Mouse (Mus musculus): Measurements from ENCODE around the gene Diras2.
"Not testable (repeated sequence)": the region's sequence is repeated elsewhere in the genome, so short reads cannot be mapped to it uniquely, and the experiment has no call there.

Gene Diras2

DNA sequence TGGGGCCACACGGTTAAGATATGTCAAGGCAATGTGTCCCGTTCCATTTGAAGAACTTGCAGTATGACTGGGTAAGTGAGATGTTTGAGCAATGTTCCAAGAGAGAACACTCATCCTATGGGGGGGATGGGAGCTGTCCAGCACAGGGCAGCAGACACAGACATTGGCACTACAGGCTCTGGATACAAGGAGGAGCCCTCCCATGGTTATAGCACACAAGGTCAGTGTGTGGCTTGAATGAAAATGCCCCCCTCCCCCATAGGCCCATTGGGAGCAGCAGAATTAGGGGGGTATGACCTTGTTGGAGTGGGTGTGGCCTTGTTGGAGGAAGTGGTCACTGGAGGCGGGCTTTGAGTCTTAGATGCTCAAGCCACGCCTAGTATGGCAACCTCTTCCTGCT, 12.7 kb downstream of the Diras2 start:
- DNase-seq (ENCODE audit: low read depth, low spot score), result no peak

DNA sequence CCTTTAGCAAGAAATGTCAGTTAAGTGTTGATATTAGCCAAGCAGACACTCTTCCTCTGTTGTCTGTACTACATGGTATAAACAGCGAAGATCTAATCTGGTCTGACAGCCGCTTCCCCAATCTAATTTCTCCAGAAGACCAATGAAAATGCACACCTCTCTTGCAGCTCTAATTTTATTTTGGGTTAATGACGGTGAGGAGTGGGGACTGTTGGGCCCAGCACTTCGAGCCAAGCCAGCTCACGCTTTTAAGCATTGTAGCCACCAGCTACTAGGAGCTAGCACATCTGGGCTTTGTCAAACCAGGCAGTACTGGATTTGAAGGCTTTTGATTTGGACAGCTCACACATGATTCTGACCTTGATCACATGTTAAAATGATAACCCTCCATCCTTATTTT, 14.1 kb downstream of the Diras2 start:
- DNase-seq (ENCODE audit: low read depth, low spot score), result no peak

DNA sequence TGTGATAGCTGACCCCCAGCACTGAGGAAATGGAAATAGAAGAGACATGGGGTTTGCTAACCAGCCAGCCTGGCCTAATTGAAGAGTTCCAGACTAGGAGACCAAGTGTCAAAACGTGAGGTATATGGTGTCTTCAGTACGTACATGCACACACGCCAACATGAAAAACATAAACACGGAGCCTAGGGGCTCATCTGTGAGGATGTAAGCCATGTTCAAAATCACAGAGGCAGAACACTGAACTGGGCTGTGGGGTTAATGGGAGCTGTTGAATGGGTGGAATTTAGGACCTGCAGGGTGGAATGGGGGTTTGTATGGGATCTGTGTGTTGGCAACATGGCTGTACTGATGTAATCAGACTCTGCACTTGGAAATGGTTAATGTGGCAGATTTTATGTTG, 14.5 kb downstream of the Diras2 start:
- no peak for DNase-seq (ENCODE audit: low read depth, low spot score)

DNA sequence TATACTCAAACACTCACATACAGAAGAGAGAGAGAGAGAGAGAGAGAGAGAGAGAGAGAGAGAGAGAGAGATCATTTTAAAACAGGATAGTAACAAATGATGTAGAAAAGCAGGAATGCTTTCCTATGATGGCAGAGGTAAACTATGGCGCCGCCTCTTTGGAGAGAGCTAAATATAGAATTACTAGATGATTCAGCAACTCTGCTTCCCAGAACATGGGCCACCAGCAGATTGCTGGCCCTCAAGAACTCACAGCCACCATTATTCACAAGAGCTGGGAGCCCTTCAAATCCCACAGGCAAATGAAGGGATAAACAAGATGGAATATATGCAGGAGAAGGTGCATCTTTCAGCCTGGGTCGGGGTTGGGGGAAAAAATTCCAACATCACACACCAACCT, 15.0 kb downstream of the Diras2 start:
- DNase-seq (ENCODE audit: low read depth, low spot score), result no peak

DNA sequence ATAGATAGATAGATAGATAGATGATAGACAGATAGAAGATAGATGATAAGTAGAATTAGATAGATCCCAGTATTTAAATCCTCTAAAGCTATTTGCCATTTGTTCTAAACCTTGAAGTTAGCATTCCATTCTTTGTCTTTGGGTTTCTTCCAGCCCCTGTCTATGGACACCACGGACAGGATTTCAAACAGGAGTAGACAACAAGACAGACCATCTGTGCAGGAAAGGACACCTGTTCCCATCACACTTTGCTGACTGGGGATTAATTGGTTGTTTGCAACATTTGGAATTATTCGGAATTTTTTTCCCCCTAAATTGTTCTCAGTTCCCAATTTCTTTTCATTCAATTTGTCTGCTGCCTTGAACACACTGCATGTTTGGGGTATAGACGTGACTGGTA, 17.5 kb downstream of the Diras2 start:
- no peak for DNase-seq (ENCODE audit: low read depth, low spot score)

DNA sequence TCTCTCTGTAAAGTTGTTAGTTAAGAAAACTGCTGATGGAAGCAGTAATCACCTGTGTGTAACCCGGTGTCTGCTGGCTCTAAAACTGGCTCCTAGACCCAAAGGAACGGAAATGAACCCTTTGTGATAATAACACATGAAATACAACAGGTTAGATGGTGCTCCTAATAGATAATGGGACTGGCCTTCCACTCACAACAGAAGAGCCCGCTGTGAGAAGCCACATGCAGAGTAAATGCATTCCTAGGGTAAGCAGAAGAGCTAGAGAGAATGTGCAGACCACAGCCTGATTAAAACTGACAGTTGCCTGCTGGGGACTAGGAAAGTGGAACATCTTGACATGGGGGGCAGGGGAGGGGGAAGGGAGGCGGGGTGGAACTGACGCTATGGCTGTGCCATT, 18.7 kb downstream of the Diras2 start:
- DNase-seq (ENCODE audit: low read depth, low spot score), result peak; percentile 42

DNA sequence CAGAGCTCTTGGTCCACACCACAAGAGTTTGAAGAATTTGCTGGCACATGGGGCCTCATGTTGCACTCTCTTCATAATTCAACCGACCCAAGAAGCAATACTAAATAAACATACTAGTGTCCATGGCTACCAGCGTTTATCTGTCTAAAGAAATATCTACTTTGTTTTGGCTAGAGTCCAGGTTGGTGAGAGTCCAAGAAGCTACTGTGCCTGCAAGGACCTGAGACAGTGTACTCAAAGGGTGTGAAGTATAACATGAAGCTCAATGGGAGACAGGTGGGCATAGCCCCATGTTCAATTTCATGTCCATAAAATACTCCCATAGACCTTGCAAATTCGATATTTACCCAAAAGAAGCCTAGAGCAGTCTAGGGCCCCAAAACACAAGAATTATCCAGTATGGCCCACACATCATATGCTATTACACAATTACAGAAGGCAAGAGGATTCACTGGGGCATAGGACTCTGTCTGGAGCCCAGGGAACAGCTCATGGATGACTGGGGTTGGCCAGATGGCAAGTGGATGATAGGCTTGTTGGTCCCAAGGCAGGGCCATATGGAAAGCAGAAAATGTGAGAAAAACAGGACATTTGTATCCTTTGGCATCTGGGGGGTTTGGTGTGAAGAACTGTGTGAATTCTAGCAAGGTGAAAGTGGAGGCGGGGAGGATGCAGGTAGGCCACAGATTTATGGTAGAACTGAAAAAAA, 20.8 kb downstream of the Diras2 start:
- no peak for DNase-seq (ENCODE audit: low read depth, low spot score)

DNA sequence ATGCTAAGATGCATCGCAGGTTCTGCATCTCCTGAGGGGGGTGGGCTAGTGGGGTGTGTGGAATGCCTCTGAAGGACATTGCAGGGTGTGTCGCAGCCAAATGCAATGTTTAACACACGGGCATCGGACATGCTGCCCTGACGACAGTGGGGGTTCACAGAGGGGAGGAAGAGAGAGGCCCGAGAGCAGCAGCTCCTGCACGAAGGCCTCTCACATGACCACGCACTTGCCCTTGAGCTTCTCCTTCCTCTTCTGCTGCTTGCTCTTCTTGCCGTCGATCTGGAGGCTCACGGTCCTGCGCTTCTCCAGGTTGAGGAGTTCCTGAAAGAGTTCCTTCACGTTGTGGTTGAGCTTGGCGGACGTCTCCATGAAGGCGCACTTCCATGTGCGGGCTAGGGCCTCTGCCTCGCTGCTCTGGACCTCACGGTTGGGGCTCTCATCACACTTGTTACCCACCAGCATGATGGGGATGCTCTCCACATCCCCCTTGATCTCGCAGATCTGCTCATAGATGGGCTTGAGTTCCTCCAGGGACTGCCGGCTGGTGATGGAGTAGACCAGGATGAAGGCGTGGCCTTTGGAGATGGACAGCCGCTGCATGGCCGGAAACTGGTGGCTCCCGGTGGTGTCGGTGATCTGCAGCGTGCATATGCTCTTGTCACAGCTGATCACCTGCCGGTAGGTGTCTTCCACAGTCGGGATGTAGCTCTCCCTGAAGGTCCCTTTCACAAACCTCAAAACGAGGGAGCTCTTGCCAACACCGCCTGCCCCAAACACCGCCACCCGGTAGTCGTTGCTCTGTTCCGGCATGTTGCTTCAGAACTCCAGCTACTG, 23.4 kb downstream of the Diras2 start:
- no peak for DNase-seq (ENCODE audit: low read depth, low spot score)

DNA sequence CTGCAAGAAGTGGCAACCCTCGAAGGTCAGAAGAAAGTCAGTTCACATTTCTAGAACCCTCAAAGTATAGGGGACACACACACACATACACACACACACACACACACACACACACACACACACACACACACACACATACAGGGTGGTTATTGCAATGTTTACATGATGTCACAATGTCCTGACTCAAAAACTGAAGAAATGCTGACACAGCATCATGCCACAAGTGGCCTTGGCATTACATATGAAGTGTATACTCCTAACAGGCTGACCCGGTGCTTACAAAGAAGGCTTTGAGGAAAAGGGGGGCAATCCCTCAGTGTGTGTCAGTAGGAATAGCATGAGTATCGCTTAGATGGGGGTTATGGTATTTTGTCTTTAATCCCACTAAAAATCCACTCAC, 24.3 kb downstream of the Diras2 start:
- not testable (repeated sequence) for DNase-seq (ENCODE audit: low read depth, low spot score)

DNA sequence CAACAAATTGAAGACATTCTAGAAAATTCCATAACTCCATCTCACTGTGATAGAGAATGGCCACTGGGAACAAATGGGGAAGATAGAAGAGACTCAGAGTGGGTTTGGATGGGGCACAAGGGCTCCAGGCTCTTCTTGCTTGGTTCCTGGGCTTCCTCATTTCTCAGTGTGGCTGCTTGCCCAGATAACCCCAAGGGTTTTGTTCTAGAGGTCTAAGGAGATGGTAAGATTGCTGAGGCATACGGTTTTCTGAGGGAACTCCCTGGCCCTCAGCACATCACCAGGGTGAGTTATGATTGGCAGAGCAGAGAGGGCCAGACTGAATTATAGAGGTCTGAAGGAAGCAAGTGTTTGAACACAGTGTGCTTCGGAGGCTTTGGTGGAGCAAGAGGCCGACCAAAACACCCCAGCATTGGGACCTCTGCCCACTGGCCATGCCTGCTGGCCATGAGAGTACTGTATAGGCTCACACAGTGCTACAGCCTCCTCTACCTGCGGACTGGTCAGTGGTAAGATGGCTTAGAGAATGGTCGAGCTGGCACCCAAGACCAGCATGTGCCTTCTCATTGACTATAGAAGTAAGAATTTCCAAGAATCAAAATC, 25.3 kb downstream of the Diras2 start:
- not testable (repeated sequence) for DNase-seq (ENCODE audit: low read depth, low spot score)

DNA sequence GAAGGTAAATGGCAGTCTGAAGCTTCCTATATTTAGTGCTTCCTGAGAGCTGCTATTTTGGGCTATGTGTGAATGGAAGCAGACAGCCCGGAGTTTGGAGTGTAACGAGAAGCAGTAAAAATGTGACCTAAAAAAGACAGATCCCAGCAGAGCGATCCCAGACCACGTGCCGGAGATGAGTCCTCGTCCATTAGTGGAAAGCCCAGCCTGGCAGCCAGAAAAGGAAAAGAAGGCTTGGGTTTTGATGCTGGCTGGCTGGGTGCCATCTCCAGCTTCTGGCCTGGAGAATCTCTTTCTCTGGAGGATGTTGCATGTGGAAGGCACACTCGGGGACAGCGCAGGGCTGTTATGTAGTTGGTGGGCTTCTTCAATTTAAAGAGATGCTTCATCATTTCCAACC, 29.4 kb downstream of the Diras2 start:
- peak; percentile 29 for DNase-seq (ENCODE audit: low read depth, low spot score)

DNA sequence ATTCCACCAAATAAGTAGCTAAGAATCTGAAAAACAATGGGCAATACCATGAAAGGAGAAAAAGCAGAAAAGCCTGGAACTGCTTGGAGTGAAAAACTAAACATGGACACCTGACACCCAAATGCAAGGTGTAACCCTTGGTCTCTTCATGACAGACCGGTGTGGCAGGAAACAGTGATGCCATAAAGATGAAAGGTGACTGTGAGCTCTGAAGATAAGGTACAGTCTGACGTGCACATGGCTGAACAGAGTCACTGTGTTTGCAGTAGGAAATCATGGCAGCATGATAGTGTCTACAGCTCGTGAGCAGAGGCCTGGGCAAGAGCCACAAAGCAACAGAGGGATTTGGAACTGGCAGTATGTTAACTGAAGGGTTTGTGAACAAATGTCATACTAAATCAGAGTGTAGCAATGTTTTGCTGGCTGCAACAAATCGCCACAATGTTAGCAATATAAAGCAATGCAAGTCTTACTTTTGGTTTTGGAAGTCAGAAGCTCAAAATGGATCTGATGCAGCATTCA, 34.0 kb downstream of the Diras2 start:
- no peak for DNase-seq (ENCODE audit: low read depth, low spot score)

DNA sequence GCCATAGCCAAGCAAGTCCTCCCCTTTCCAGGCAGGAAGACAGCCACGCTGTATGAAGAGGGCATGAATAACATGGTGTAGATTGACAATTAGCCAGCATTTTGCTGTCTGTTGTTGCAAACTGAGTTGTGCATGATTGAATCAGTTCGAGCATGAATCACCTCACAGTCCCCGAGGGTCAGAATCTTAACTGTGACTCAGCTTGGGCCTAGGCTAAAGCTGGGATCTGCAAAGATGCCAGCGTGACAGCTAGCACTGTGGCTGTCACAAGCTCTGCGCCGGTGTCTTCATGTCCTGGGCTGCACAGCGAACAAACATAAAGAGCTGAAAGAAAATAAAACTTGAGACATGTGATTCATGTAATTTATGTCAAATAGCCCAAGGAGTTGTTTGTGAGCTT, 42.3 kb downstream of the Diras2 start:
- DNase-seq (ENCODE audit: low read depth, low spot score), result no peak

DNA sequence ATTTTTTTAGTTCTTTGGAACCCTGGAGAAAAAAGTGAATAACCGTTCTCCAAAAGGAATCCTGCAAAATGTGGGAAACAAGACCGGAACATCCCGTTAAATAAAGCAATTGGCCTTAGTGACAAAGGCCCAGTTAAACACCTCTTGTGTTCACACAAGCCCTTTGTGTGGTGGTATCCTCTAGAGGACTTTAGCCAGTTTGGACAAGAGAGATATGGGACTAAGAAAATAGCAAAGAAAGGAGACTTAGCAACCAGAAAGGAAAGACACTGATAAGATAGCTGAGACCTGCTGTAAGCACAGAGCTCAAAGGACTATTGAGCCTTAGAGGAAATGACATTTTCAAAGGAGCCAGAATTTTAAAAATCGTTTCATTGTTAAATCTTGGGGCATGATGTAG, 47.0 kb downstream of the Diras2 start:
- DNase-seq (ENCODE audit: low read depth, low spot score), result no peak

DNA sequence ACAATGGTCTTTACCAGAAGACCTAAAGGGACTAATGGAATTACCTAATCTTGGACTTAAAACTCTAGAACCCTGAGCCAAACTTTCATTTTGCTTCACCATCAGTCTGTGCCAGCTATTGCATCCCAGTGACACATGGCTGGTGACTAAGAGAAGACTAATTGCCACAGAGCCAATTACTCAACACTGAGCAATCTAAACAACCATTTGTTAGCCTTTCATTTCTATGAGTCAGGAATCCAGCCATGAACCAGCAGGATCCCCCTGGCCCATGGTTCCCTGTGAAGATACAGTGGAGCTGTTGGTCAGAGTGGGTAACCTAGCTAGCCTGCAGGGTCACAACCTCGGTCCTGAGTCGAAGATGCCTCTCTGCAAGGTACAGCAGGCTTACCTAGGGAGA, 49.3 kb downstream of the Diras2 start:
- no peak for DNase-seq (ENCODE audit: low read depth, low spot score)

DNA sequence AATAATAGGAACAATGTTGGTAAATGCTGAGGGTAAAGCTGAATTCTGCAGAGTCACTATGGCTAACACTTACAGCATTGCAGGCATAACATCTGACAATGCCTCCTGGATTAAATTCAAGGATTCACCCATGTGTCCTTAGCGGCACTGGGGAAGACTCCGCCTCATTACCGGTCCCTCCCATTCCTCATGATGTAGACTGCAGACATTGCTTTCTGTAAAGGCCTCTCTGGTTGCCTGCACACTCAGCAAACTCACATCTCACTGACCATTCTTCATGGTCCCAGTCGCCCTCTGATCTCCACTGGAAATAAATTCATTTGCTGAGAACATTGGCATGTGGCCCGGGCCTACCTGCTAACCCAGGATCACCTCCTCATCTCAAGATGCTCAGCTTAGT, 51.9 kb downstream of the Diras2 start:
- no peak for DNase-seq (ENCODE audit: low read depth, low spot score)

DNA sequence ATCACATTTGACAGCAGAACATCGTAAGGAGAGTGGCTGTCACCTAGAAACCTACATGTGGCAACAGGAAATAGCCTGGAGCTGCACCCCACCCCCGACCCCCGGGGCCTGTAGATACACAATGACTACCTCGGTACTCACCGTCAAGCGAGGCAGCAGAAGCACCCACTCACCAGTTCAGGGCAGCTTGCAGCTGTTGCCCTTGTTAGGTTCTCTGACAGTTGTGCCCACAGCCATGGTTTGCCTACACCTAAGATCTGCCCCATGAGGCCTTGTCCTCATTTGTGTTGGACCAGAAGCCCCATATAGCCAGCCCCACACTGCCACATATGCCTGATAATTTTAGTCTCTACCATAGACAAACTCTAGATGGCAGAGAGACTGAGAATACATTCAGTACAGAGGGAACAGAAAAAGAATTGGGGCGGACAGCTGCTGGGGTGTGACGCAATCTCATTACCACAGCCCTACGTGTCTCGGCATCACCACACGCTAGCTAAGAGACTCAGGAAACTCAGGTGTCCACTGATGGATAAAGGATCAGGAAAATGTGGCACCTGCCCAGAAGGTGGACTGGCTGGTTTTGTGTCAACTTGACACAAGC, 54.0 kb downstream of the Diras2 start:
- DNase-seq (ENCODE audit: low read depth, low spot score), result no peak

DNA sequence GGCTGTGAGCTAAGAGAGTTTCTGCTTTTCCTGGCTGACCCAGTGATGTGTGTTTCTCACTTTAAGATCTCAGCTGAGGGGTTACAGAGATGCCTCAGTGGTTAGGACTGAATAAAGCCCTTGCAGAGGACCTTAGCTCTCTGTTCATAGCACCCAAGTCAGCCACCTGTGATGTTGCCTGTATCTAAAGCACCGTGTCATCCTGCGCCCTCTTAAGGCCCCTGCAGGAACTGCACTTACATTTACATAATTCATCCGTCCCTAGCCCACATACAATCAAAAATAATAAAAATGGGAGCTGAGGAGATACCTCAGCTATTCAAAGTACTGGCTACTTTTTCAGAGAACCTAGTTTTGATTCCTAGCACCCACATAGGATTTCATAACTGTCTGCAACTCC, 54.9 kb downstream of the Diras2 start:
- no peak for DNase-seq (ENCODE audit: low read depth, low spot score)

DNA sequence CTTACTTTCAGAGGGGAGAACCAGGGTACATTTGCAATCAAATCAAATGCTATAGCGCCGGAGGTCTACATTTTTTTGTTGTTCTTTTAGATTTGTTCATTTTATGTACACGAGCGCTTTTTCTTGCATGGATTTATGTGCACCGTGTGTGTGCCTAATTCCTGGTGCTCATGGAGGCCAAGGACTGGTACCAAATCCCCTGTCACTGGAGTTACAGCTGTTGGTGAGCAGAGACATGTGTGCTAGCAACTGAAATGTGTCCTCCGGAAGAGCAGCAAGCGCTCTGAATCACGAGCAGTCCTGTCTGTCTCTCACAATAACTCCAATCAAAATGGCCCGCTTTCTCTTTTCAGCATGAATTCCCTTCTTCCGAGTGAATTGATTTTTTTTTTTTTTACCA, 55.8 kb downstream of the Diras2 start:
- no peak for DNase-seq (ENCODE audit: low read depth, low spot score)

DNA sequence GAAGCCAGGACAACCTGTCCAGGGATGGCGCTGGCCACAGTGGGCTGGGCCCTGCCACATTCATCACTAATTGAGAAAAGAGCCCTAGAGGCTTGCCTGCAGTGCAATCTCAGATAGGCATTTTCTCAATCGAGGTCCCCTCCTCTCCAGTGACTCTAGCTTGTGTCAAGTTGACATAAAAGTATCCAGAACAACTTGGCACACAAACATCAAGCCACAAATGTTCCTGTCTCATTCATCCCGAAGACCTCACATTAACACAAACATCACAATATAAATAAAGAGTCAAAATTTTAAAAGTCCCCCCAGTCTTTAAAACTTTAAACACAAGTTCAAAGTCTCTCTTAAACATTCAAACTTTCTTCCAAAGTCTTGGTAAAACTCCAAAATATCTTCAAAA, 56.3 kb downstream of the Diras2 start:
- DNase-seq (ENCODE audit: low read depth, low spot score), result no peak

DNA sequence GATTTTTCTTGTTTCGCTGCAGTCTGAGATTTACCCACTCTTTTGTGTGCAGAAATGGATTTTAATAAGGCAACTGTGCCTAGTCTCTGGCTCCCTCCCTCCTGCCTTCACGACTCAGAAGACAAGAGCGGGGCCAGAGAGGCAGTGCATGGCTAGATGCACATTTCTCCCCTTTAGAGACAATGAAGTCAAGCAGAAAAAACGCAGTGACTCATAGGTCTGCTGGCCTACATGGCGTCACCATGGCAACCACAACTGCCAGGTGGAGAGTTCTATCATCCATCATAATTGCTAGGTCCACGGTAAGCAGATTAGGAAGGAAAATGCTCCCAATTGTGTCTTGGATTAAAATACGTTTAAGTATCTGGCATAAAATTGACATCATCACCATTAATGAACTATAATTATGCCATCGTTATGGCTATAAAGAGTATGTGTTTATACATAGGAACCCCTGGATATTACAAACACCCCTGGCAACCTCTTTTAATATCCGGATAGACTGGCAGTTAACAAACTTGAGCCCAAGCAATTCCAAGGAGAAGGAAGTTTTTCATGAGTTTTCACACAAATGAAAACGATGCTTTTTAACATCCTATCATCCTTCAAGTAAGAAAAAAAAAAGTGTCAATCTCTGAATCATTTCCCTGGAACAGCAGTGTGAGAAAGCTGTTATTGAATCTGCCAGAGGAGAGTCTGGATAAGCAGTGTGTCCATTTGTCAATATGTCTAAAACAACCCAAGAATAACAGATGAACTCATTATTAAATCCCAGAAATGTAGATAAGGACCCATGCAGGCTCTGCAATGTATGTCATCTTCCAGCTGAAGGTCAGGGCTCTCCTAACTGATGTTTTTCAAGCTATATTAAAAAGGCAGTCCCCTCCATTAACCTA, 61.0 kb downstream of the Diras2 start:
- DNase-seq (ENCODE audit: low read depth, low spot score), result peak; percentile 57

Measured in retina, adult 2 months (tissue).